Mouse (Mus musculus): ENCODE results near the gene Vamp9.

- TF ChIP-seq MAFK (IDR thresholded peaks at IDR 0.05; ENCODE audit: insufficient read depth, low read depth, low read length) (no peak), HCFC1 (IDR thresholded peaks at IDR 0.05; ENCODE audit: borderline replicate concordance, insufficient read depth, low read length) (no peak), ZNF384 (IDR thresholded peaks at IDR 0.05; ENCODE audit: low read depth, low read length) (no peak)
Observed at GRCm38 (mm10) chr5:99931910-99932309, 25.9 kb downstream of the Vamp9 start.

All from ES-E14 (cell line).